Mouse (Mus musculus): ENCODE measurements around the gene 1700013F07Rik.

GRCm38 (mm10) chr3:108567990-108568877 is 34.3 kb downstream of the 1700013F07Rik start:
- TF ChIP-seq CTCF (IDR thresholded peaks at IDR 0.05; ENCODE audit: control insufficient read depth, insufficient read depth, low read length): no peak
- TF ChIP-seq POLR2A (IDR thresholded peaks at IDR 0.05; ENCODE audit: borderline replicate concordance, control insufficient read depth, low read depth, low read length): no peak

Data from bone marrow, adult 2 months (tissue).